Mouse (Mus musculus) heart, adult 18-20 months (tissue): Measurements from ENCODE around the gene Slc51a. TPM values are rescaled to one million over a fixed set of nuclear protein-coding genes. Genes with fewer than 3 reads are reported as not detected.
"Not testable (repeated sequence)": the region's sequence is repeated elsewhere in the genome, so short reads cannot be mapped to it uniquely, and the experiment has no call there.

ENCODE experiments used
- DNase-seq, 2 experiments: peaks; one replicate each; pipeline ENCODE4 v3.0.0; 2021 to 2022; ENCODE audit warnings: mixed read lengths in 1 of 2
- total RNA-seq, 2 experiments: library from RNA; stranded (reverse); gene quantifications; 2 replicates each; pipeline ENCODE4 v1.2.3; 2021

Slc51a gene
- total RNA-seq, 2 experiments from 2014 or later, result 0.32 to 0.85 TPM

GRCm38 (mm10) chr16:32509066-32509942, 21.6 kb upstream of the Slc51a start:
- DNase-seq, result peak; percentile 42 to 51

GRCm38 (mm10) chr16:32508506-32509065, 20.9 kb upstream of the Slc51a start:
- no peak for DNase-seq

DNA sequence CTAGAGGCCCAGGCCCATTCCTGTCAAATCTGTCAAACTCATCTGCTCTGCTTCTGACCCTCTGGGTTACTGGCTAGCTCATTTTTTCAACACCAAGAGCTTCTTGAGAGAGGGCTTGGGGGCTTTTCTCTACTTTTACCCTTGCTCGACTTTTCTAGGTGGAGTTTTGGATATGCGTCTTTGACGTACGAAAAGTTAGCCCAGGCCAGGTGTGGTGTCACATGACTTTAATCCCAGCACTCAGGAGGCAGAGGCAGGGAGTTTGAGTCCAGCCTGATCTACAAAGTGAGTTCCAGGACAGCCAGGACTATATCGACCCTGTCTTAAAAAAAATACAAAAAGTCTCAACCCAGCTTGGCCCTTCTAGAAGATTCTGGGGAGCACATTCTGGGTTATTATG, 20.4 kb upstream of the Slc51a start:
- DNase-seq, result no peak

DNA sequence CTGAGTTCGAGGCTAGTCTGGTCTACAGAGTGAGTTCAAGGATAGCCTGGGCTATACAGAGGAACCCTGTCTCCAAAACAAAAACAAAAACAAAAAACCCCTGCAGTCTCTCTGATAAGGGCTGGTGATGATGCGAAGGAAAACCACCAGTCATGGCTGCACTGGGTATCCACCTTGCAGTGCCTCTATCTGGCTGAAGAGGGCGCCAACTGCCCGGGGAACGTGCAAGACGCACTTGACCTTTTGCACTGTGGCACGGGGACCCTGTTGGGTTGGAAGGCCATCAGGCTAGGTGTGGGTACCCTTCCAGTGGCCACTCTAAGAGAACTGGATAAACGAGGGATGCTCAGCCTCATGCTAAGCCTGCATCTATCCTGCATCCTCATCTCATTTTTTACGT, 19.7 kb upstream of the Slc51a start:
- DNase-seq, result peak; percentile 30 to 73

- no peak for DNase-seq
These were observed 19.2 kb upstream of the Slc51a start for GRCm38 (mm10) chr16:32506868-32507267.

GRCm38 (mm10) chr16:32506298-32506697, 18.6 kb upstream of the Slc51a start:
- no peak for DNase-seq

DNA sequence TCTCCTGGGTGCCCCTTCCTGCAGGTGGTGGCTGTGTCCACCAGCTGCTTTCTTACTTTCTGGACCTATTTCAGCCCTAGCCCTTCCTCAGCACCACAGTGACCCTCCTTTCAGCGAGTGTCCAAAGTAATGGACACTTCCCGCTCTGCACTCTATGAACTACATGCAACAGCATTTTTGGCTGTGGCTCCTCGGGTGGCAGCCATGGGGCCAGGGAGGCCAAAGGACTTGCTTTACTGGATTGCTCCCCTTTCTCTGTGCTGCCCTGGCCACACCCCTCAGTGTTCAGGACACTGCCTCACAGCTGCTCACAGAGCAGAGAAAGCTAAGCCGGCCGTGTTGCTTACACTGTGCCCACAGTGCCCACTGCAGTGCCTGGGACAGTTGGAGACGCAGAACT, 16.0 kb upstream of the Slc51a start:
- DNase-seq, result no peak

DNA sequence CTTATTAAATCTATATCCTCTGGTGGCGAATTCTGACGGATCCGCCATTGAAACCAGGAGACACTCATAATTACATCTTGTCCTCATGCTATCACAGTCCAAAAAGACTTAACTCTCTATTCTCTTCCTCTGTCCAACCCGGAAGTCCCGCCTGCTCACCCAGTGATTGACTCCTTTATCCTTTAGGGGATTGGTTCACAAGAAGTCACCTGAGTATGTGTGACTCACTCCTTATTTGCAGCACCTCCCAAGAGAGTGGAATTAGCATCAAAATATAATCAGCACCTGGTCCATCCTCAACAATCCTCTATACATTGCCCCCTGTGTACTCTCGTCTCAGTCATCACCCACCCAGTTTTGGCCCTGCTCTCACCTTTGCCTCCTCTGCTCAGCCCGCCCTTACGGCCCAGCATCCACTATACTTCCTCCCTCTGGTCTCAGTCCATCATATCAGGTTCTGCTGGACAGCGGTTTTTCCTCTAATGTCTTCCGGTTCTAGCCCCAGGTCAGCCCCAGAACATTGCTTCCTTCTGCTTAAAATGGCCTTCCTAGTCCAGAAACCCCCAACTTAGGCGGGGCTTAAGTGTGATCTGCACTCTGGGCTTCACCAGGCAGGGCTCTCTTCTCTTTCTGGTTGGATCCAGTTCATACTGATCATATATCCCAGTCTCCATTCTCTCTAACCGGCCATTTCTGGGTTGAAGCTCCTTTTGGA, 15.1 kb upstream of the Slc51a start:
- no peak for DNase-seq

DNA sequence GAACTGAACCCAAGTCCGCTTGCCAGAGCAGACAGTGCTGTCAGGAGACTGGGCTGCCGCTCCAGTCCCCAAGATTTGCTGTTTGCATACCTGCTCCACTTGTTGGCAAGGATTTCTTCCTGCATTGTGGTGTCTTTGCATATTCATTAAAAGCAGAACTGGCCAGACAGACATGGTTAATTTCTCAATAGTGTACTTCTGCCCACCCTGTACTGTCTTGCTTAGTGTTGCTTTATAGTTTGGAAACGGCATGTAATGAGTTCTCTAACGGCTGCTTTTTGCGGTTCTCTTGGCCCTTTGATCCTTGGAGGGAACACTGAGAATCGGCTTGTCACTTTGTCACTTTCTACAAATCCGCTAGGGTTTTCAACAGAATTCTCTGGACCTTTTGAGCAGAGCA, 13.8 kb upstream of the Slc51a start:
- no peak for DNase-seq

DNA sequence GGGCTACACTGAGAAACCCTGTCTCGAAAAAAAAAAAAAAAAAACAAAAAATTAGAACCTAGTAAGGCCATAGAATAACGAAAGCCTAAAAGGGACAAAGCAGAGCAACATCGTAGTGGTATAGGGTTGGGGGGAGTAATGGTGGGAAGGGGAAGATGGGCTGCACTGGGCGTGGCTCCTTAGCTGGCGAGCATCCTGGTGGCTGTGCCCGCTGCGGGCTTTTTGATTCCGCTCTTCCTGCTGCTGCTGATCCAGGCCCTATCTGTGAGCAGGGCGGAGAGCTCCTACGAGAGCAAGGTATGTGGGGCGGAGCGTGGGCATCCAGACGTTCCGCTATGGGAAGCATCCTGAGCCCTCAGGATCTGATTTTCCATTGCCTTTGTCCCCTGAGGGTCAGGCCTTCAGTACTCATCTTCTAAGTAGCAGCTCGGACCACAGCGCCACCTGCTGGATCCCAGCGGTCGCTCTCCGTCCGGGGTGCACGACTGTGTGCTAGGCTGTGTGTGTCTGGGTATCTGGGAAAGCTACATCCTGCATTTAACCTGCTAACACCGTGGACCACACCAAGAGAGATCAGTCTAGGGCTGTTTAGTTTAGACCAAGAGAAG, 11.9 kb upstream of the Slc51a start:
- peak; percentile 71 to 90 for DNase-seq

DNA sequence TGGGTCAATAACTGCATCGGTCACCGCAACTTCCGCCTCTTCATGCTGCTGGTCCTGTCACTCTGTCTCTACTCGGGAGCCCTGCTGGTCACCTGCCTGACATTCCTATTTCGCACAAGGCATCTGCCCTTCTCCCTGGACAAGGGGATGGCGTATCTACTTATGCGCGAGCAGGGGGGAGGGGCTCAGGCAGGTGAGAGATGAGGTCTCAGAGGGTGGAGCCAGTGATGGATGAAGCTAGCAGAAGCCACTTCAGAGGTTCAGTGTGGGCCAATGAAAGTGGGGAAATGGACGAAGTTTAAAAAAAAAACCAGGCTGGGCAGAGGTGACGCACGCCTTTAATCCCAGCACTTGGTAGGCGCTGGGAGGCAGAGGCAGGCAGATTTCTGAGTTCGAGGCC, 11.3 kb upstream of the Slc51a start:
- no peak for DNase-seq

DNA sequence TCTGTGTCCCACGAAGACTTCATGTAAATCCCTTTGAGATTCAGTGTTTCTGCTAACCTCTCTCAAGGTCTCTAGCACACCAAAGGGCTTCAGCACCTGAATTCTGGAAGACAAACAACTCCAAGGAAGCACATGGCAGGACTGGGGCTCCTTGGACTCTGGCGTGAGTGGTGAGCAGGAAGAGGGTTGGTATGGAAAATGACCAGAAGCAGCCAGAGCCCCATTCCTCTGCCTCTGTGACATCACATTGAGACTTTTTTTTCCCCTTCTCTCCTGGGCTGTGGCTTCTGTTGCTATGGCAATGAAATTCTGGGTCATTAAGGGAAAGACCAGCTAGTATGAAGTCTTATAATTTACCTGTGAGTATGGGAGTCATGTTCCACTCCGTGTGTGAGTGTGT, 8.3 kb upstream of the Slc51a start, which contains the start of gene Zdhhc19:
Gene Zdhhc19 (plus strand): TSS at position 301 of the 400 bp plus-strand sequence.
- DNase-seq, result no peak

- DNase-seq, result not testable (repeated sequence)
These were observed 6.7 kb upstream of the Slc51a start for GRCm38 (mm10) chr16:32494371-32494770.

DNA sequence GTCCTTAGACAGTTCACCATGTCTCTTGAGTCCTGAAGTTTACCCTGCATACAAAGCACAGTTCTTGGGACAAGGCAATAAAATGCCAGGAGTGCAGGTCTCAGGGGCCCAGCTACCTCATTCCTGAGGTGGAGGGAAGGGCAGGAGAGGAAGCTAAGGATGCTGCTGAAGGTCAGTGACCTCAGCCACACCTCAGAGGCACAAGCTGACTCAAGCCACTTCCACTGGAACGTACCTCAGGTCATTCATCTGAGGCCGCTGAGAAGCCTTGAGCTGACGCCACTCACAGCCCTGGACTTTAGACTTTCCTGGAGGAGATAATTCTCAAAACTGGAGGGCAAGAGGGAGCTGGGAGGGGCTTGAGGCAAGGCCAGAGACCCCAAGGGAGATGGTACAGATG, 1.3 kb upstream of the Slc51a start:
- no peak for DNase-seq

DNA sequence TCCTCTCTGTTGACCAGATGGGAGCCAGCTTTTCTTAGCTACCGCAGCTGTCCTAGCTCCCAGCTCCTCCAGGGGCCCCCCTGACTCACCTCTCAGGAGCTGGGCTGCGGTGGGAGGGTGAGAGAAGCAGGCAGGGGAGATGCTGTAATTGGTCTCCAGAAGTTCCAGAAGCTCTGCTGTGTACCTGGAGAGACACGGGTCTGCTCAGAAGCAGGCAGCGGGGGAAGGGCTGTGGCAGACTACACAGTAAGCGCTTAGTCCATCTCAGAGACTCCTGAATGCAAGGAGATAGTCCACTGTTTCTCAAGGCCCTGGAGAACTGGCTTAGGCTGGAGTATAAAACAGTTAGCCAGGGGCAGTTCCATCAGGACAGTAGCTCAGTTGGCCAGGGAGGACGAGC, 1.6 kb downstream of the Slc51a start:
- no peak for DNase-seq

- no peak for DNase-seq
These were observed 2.5 kb downstream of the Slc51a start for GRCm38 (mm10) chr16:32485209-32485608.

DNA sequence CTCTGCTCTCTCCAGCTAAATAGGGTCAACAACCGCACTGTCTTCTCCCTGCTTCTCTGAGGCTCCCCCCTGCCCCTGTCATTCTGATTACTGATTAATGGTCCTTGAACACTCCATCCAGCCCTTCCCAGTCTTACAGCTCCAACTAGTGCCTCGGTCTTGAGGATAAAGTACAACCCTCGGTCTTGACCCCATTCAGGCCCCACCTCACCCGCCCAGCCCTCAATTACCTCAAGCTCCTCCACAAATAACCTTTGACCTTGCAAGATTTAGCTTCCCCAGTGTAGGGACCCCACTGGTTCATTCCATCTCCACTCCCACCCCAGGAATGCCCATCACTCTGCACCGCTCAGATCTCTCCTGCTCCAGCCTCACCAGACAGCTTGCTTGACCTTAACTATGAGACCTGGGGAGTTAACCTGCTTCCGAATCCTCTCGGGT, 3.2 kb downstream of the Slc51a start:
- DNase-seq, result no peak

GRCm38 (mm10) chr16:32479415-32479814, 8.3 kb downstream of the Slc51a start:
- no peak for DNase-seq

DNA sequence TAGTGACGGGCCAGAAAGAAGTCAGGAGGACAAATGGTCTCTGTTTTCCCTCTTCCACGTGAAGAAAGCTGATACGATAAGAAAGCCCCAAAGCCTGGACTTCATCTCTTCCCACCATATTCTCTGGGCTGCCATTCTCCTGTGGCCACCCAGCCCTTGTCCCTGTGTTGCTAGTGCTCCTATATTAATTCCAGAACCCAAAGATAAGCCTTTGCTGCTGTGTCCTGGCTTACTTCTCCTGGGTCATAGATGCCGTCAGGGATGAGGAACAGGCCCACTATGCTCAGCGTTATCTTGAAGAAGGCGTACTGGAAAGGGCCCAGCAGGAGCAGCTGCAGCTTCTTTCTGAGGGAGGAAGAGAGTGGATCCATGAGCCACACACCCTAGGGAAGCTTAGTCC, 10.4 kb downstream of the Slc51a start:
- peak; percentile 24 to 37 for DNase-seq

- DNase-seq, result no peak
These were observed 15.2 kb downstream of the Slc51a start for GRCm38 (mm10) chr16:32472276-32473015.

DNA sequence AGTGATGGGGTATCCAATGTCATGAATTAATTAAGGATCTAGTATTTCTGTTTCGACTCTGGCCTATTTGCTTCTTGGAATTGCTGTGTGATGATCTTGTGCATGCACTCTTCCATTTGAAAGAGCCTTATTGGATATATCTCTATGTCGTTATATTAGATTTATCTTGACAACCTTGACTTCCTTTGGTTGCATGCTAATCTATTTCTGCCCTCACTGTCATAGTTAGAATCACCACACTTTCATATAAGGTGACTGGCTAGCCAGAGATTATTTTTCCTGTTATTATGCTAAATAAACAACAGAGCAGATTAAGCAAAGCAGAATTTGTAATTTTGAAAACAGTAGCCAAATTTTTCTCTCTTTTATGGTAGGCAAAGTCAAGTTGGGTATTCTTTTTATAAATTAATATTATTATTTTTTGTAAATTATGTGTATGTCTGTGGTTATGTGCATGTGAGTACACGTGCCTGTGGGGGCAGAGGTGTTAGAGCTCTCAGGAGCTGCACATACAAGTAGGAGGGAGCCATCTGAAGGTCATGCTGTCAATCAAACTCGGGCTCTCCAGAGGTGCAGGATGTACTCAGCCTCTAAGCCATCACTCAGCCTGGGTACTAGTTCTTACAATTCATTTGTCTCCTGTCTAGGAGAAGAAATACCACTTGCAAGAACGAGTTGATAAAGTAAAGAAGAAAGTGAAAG, 18.1 kb downstream of the Slc51a start:
- DNase-seq, result no peak
